Mouse (Mus musculus) cortical plate, adult 2 months (tissue): Measurements from ENCODE around the gene Hist1h2an.

Source experiments
- CTCF ChIP-seq: fragments of 200-500 bp; IDR thresholded peaks from 2 replicates; pipeline ENCODE4 v1.5.1; 2011; ENCODE audit warnings: mild to moderate bottlenecking, control low read depth, low read length; ENCODE audit not compliant: insufficient read depth; ENCODE audit errors: extremely low read depth
- POLR2A ChIP-seq: fragments of 200-500 bp; IDR thresholded peaks from 2 replicates; pipeline ENCODE4 v1.6.1; 2011; ENCODE audit warnings: mild to moderate bottlenecking, low read length, control low read depth; ENCODE audit not compliant: insufficient read depth; ENCODE audit errors: extremely low read depth

- TF ChIP-seq CTCF (no peak), POLR2A (no peak)
Observed at GRCm38 (mm10) chr13:21751827-21752226, 35.2 kb downstream of the Hist1h2an start.
